Mouse (Mus musculus) C2C12 (cell line): Measurements from ENCODE around the gene Nav2.

Experiments used
- CEBPB ChIP-seq: IDR thresholded peaks from one replicate; pipeline ENCODE4 v1.6.1; 2011; ENCODE audit warnings: low read depth, mild to moderate bottlenecking, control low read depth, moderate library complexity
- CTCF ChIP-seq: IDR thresholded peaks from one replicate; pipeline ENCODE4 v1.5.1; 2011; ENCODE audit not compliant: control insufficient read depth, insufficient read depth, insufficient read length
- FOSL1 ChIP-seq: IDR thresholded peaks from one replicate; pipeline ENCODE4 v1.8.0; 2011; ENCODE audit warnings: mild to moderate bottlenecking, low read length; ENCODE audit not compliant: poor library complexity, insufficient read depth, severe bottlenecking
- MAX ChIP-seq: IDR thresholded peaks from one replicate; pipeline ENCODE4 v1.6.1; 2011; ENCODE audit warnings: mild to moderate bottlenecking, control low read depth
- MYOD1 ChIP-seq: IDR thresholded peaks from one replicate; pipeline ENCODE4 v1.6.1; 2011; ENCODE audit warnings: low read depth; ENCODE audit not compliant: control insufficient read depth, insufficient read length
- MYOG ChIP-seq: IDR thresholded peaks from one replicate; pipeline ENCODE4 v1.6.1; 2011; ENCODE audit not compliant: control insufficient read depth, insufficient read length; ENCODE audit errors: extremely low read depth
- USF1 ChIP-seq: IDR thresholded peaks from one replicate; pipeline ENCODE4 v1.6.1; 2011; ENCODE audit warnings: low read depth, mild to moderate bottlenecking, control low read depth, moderate library complexity

DNA sequence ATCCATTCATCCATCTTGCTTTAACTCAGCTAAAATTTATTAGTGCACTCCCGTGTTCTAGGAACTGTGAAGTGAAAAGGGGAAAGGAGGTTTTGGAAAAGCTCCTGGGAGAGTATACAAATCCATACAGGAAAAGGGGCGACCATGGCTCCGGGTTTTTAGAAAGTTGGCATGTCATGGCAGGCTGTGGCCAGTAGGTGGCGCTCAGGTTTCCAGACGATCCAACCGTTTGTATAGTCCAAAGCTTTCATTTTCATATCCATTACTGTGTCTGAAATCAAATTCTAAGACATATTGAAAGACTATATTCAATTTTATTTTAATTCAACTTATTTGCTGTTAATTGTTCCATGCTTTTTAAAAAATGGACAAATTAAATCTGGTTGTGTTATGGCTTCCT is 14.4 kb upstream of the Nav2 start:
- no peak for TF ChIP-seq FOSL1
- no peak for TF ChIP-seq CEBPB
- TF ChIP-seq CTCF: peak; percentile 51
- no peak for TF ChIP-seq MYOD1
- TF ChIP-seq MYOG: no peak
- TF ChIP-seq MAX: no peak
- TF ChIP-seq USF1: no peak
